Mouse (Mus musculus): Measurements from ENCODE around the gene Med1.
"Not testable (repeated sequence)": the region's sequence is repeated elsewhere in the genome, so short reads cannot be mapped to it uniquely, and the experiment has no call there.

Med1 gene

DNA sequence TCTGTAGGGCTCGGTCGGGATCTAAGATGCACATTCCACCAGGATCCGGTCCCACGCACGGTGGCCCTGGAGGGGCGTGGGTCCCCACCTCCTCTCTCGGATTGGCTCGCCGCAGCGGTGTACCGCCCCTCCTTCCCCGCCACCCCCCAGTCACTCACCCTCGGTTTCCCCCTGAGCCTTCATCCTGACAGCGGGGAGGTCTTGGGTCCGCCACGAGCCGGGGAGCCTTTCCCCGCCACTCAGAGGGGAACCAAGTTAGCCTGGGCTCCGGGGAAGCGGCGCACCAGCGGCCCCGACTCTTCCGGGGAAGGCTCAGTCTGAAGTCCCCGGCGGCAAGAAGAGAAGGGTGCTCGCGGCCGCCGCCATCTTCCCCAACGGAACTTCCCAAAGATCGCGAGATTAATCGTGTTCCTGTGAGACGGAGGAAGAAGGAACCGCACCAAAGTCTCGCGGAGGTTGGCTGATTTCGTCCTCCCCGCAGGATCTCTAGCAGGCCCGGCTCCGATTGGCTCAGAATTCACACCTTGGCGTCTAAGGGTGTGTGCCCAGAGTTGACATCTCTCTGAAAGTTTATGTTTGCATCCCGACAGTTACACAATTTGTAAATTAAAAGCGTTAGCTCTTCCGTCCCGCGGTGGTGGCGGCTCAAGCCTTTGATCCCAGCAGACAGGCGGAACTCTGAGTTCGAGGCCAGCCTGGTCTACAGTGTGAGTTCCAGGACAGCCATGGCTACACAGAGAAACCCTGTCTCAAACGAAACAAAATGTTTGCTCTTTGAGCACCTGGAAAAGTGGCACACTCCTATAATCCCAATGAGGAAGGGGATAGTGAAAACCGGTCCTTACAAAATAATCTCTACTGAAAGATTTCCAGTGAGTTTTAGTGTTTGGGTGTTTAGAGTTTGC lies at the start of gene Med1:
Gene Med1 (minus strand): TSS at position 393 of the 905 bp plus-strand sequence.
- peak; percentile 97 for DNase-seq

DNA sequence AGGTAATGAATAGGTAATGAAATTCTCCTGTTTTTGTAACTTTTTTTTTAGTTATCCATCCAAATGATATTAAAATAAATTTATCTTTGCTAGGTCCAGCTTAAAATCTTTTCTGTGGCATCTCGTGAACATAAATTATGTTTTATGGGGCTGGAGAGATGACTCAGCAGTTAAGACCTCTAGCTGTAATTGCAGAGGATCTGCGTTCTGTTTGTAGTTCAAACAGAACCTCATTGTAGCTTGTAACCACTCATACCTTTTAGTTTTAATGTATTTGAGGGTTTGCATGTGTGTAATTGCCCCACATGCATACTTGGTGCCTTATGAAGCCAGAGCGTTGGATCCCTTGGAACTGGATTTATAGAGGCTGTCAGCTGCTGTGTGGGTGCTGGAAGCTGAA lies 45.9 kb upstream of the Med1 start:
- DNase-seq = no peak

- DNase-seq = no peak
These were observed 45.3 kb upstream of the Med1 start for GRCm38 (mm10) chr11:98238416-98238815.

DNA sequence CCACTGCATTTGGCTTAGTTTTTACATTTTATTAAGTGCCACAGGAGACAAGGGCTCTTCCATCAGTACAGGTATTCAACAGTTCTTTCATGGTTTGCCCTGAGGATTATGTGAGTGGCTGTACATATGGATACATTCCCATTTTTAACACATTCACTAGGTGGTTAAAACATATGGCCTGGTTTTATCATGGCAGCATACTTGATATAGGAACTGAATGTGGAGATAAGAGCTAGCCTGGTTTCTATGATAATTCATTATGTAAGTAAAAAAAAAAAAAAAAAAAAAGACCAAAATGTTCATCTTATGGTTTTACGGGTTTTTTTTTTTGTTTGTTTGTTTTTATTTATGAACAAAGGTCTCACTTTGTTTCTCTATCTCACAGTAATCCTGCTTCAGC lies 33.3 kb upstream of the Med1 start:
- no peak for DNase-seq

- no peak for DNase-seq
These were observed 20.2 kb upstream of the Med1 start for GRCm38 (mm10) chr11:98213311-98213710.

GRCm38 (mm10) chr11:98209661-98210060 lies 16.6 kb upstream of the Med1 start:
- not testable (repeated sequence) for DNase-seq

DNA sequence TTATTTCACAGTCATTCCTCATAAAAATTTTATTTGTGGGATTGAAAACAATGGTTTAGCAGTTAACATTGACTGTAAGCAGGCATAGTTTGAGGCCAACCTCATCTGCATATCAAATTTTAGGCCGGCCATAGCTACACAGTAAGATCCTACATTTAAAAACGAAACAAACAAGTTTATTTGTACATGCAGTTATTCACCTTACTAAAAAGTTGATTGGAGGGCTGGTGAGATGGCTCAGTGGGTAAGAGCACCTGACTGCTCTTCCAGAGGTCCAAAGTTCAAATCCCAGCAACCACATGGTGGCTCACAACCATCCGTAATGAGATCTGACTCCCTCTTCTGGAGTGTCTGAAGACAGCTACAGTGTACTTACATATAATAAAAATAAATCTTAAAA lies 13.2 kb upstream of the Med1 start:
- not testable (repeated sequence) for DNase-seq

DNA sequence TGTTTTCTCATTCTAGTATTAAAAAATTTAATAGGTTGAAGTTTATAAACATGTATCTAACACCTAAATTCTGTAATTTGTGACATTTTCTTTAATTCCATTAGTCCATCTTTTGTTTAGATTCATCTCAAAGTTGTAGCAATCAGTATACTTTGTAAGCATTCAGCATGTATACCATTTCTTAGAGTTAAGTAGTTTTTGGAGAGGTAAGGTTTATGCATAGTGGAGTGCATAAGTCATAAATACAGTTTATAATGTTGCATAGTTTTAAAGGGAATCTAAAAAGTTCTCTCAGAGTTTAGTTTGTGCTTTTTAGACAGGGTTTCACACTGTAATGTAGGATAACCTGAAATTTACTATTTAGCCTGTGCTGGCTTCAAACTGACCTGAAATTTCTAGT lies 12.4 kb upstream of the Med1 start:
- no peak for DNase-seq

GRCm38 (mm10) chr11:98203931-98204421 lies 10.9 kb upstream of the Med1 start:
- peak; percentile 16 for DNase-seq

- no peak for DNase-seq
These were observed 10.3 kb upstream of the Med1 start for GRCm38 (mm10) chr11:98203351-98203911.

- DNase-seq = peak; percentile 98
These were observed 9.7 kb upstream of the Med1 start, which contains the start of gene Cdk12 for GRCm38 (mm10) chr11:98202641-98203350. Gene Cdk12 (plus strand): TSS chr11:98203059.

DNA sequence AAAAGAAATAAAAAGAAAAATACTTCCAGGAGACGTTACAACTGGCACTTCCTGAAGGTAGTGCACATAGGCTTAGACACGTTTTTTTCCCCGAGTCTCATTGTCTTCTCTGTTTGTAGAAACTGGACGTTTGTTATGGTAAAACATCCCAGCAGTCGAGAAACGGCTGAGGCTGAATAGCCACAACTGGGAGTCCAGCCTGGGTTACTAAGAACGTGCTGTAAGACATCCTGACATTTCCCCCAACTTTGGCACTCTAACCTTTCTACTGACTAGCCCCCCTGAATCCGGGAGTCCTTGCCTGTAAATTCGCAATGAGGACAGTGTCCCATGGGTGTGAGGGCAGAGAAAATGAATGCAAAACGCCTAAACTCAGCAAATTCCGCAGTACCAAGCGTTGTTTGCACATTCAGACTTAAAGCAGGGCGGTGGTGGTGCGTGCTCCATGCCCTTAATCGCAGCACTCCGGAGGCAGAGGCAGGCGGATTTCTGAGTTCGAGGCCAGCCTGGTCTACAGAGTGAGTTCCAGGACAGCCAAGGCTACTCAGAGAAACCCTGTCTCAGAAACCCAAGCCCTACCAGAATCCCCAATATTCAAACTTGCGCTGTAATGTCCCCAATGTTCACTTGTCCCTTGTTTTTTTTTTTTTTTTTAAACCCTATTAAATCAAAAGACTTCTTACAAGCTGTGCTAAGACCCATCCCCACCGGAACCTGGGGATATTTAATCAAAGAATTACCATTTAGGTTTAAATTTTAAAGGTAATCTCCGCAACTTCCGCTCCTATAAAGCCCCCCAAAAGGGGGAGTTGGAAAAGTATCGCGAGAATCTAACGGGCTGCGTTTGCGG lies 8.9 kb upstream of the Med1 start:
- peak; percentile 49 for DNase-seq

DNA sequence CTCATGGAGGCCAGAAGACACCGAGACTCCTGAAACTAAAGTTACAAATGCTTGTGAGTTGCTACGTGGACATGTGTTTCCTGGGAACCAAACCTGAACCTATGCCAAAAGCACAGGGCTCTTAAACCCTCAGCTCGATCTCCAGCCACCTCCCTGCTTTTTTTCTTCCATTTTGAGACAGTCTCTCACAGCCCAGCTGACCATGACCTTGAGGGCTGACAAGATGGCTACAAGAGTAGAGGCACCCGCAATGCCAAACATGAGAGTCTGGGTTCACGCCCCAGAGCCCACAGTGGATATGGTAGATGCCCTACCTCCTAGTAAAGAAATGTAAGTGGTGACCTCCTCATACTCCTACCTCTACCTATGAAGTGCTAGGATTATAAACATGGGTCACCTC lies 2.3 kb downstream of the Med1 start:
- DNase-seq = no peak

- peak; percentile 49 for DNase-seq
These were observed 5.3 kb downstream of the Med1 start for GRCm38 (mm10) chr11:98187640-98188395.

DNA sequence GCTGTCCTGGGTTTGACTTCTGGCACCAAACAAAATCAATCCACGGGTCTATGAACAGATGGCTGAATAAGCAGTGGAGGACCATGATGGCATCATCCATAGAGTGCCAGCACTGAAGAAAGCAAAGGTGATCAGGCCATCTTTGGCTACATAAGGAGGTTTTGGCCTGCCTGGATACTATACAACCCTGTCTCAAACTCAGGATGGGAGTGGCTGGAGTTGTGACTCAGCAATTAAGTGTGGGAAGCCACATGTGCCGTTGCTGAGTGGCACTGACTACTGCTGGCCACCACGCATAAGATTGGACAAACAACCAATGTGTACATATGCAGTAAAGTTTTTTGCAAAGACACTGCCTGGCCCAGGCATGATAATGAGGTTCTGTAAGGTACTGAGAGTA lies 10.9 kb downstream of the Med1 start:
- not testable (repeated sequence) for DNase-seq

GRCm38 (mm10) chr11:98168400-98168799 lies 24.7 kb downstream of the Med1 start:
- no peak for DNase-seq

DNA sequence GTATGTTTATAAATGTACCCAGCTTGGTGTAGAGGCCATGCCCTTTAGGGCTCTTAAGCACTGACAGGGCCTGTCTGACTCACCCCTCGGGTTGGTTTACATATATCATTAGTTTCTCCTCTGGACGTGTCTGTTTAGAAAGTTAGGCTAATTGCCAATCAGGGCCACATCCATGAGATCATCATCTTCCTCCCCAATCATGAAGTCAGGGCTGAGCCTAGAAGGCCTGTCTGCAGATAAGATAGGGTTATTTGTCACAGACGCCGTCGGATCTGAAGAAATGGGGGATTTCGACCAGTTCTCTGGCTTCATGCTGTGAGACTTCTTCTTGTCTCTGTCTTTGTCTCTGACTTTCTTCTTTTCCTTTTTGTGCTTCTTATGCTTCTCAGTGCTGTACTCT lies 38.0 kb downstream of the Med1 start:
- DNase-seq = no peak

GRCm38 (mm10) chr11:98150625-98151156 lies 42.4 kb downstream of the Med1 start:
- DNase-seq = no peak

DNA sequence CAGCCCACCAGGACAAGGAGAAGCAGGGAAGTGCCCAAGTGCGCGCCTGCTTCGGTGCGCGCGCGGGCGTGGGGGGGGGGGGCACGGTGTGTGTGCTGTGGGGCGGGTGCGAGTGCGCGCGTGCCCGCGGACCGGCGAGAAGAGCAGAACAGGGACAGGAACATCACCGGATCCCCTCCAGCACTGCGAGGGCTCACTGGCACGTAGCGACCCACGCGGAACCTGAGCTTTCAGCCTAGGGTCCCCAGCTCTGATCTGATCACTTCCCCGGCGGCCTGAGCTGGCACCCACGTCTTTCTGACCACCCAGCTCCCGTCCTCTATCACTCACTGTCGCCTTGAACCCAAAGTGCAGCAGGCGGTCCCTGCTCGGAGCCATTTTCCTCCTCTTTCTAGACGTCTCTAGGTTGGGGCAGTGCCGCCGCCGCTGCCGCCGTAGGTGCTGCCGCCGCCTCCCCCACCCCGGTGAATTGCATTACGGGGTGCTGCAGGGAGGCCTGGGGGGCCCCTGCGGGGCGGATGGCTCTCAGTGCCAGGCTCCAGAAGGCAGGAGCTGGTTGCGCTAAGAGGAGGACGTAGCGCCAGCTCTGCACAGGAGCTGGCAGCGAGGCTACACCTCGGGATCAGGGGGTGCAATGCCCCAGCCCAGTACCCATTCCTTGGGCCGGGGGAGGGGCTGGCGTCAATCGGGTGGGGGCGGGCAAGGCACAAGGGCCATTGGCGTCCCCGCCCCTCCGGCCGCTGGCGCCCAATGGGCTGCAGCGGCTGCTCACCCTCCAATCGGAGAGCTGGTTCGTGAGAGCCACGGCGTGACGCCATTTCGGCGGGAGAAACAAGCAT lies 43.1 kb downstream of the Med1 start, which contains the start of gene Fbxl20:
Gene Fbxl20 (minus strand): TSS at position 618 of the 839 bp plus-strand sequence.
- DNase-seq = peak; percentile 95

- peak; percentile 96 for DNase-seq
These were observed 43.8 kb downstream of the Med1 start for GRCm38 (mm10) chr11:98149304-98149750.

Measured in lung, postnatal 10 days (tissue).